Mouse (Mus musculus) midbrain, postnatal 0 days (tissue): Measurements from ENCODE around the gene Klhl11. TPM values are rescaled to one million over a fixed set of nuclear protein-coding genes. Genes with fewer than 3 reads are reported as not detected.

Experiments used
- ATAC-seq: fragments of 200-750 bp; cut with Nextera tagmentation; 2 replicates; pipeline ENCODE4 v1.8.0; 2017; ENCODE audit warnings: moderate number of reproducible peaks, mild to moderate bottlenecking, moderate TSS enrichment, moderate library complexity; ENCODE audit not compliant: low FRiP score
- DNase-seq: peaks from one replicate; pipeline ENCODE4 v3.0.0-alpha.2; 2015; ENCODE audit warnings: low spot score
- H3K27ac ChIP-seq: fragments of 300-500 bp; sonication (generic); 2 replicates; pipeline ENCODE4 v1.5.1; 2014; ENCODE audit warnings: low read depth, mild to moderate bottlenecking, low read length, mixed read lengths
- H3K27me3 ChIP-seq: fragments of 300-500 bp; sonication (generic); 2 replicates; pipeline ENCODE4 v1.6.1; 2014; ENCODE audit warnings: low read length, control low read depth, mixed read lengths; ENCODE audit not compliant: insufficient read depth
- H3K36me3 ChIP-seq: fragments of 300-500 bp; sonication (generic); 2 replicates; pipeline ENCODE4 v1.6.1; 2014; ENCODE audit warnings: low read length, control low read depth, mixed read lengths; ENCODE audit not compliant: insufficient read depth
- H3K4me1 ChIP-seq: fragments of 300-500 bp; sonication (generic); 2 replicates; pipeline ENCODE4 v1.6.1; 2014; ENCODE audit warnings: mild to moderate bottlenecking, control low read depth, antibody characterized with exemption, low read length, mixed read lengths; ENCODE audit not compliant: insufficient read depth
- H3K4me2 ChIP-seq: fragments of 300-500 bp; sonication (generic); 2 replicates; pipeline ENCODE4 v1.6.1; 2014; ENCODE audit warnings: low read depth, mild to moderate bottlenecking, low read length, mixed read lengths; ENCODE audit not compliant: poor library complexity, severe bottlenecking
- H3K4me3 ChIP-seq: fragments of 300-500 bp; sonication (generic); 2 replicates; pipeline ENCODE4 v1.5.1; 2014; ENCODE audit warnings: low read depth, mild to moderate bottlenecking, low read length, moderate library complexity
- H3K9ac ChIP-seq: fragments of 300-500 bp; sonication (generic); replicated peaks from 2 replicates; pipeline ENCODE4 v1.6.1; 2014; ENCODE audit warnings: mild to moderate bottlenecking, low read length, moderate library complexity, mixed read lengths; ENCODE audit not compliant: poor library complexity, severe bottlenecking
- H3K9me3 ChIP-seq: fragments of 300-500 bp; sonication (generic); 2 replicates; pipeline ENCODE4 v1.6.1; 2016; ENCODE audit warnings: low read length, control low read depth
- CTCF ChIP-seq: IDR thresholded peaks from 2 replicates; pipeline ENCODE4 v1.5.1; 2016; ENCODE audit warnings: antibody characterized with exemption, mild to moderate bottlenecking
- WGBS: fragments of 180-500 bp; shearing (Covaris S2); extraction: QIAGEN DNeasy Blood & Tissue Kit; methylation state at CpG from one replicate; pipeline ENCODE4 v1.1.7; 2014; 5-methylcytosine and 5-hydroxymethylcytosine counted together
- polyA plus RNA-seq: library from polyadenylated mRNA; unstranded; fragments of >200 nt; fragmentation: Nextera tagmentation; extraction: Ambion mirVana; gene quantifications from 2 replicates; pipeline ENCODE4 v1.2.1, GENCODE M21; 2015
- total RNA-seq: library from RNA; depleted of rRNA; stranded (reverse); fragments of >200 nt; gene quantifications from 2 replicates; pipeline ENCODE4 v1.2.3, GENCODE M21; 2014

The Klhl11 gene
- total and polyA plus RNA-seq, 2 experiments from 2014 or later = 10.3 to 57.4 TPM

DNA sequence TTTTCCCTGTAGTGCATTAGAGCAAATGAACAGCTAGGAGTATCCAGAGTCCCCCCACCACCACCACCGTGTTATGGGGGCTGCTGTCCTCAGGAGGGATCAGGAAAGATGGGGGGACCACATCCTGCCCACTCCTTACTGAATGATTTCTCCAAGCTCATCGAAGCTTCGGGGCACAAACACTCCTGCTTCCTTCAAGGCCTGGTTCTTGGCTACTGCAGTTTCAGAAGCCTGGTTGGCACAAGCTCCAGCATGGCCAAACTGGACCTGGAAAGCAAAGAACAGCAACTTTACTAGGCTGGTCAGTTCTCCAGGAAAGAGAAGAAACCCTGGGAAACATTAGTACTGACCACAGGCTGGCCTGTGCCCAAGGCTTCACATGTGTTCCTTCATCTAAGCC, 11.9 kb upstream of the Klhl11 start:
- Histone ChIP-seq H3K27me3 (no peaks in the 10 kb centered on the region), H3K36me3 (peaks cover 57% of the 10 kb centered on the region), H3K9me3 (no peaks in the 10 kb centered on the region), H3K9ac (no peak overlapping the region), H3K4me2 (no peak overlapping the region), H3K4me1 (no peaks in the 10 kb centered on the region), H3K27ac (no peak overlapping the region), H3K4me3 (no peak overlapping the region)
- DNase-seq (no peak), ATAC-seq (no peak)
- 98% methylated on average over 3 of the region's 3 CpGs for WGBS
- no peak for TF ChIP-seq CTCF

DNA sequence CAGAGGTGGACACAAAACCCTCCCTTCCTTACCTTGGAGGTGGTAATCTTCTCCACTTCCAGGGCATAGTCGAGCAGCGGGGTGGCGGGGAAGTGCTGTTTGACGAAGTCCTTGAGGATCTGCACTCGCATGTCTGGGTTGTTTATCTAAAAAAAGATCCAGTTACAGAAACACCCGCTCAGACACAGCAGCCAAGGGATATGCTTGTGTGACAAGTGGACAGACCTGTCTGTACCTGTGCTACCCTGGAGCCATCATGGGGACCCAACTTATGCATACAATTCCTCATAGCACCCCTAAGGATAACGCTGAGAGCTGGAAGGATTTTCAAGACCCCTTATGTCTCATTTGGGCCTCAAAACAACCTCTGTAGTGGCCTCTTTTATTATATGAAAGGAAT, 6.6 kb upstream of the Klhl11 start:
- Histone ChIP-seq H3K4me1 (no peaks in the 10 kb centered on the region), H3K9me3 (no peaks in the 10 kb centered on the region), H3K4me2 (no peak overlapping the region), H3K36me3 (peaks cover 62% of the 10 kb centered on the region), H3K9ac (no peak overlapping the region), H3K27me3 (no peaks in the 10 kb centered on the region), H3K4me3 (no peak overlapping the region), H3K27ac (no peak overlapping the region)
- no peak for ATAC-seq
- no peak for TF ChIP-seq CTCF
- DNase-seq = no peak
- 94% methylated on average over 7 of the region's 7 CpGs for WGBS

DNA sequence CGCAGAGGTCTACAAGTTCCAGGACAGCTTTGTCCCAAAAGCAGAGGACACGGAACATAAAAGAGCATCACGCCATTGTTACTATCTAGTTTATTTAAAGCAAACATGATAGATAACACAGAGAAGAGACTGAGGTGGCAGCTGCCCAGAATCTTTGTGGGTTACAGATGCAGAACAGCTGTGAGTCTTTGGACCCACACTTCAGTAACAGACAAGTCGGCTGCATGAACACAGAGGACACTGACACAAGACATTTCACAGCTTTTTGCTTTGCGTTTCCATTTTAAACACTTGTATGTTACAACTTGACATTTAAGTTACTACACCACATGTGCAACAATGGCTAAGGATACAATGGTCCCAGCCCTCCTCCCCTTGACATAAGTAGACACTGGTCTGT, 3.7 kb upstream of the Klhl11 start:
- peaks cover 42% of the 10 kb centered on the region for H3K36me3 ChIP-seq
- no peak overlapping the region for H3K27ac ChIP-seq
- no peaks in the 10 kb centered on the region for H3K27me3 ChIP-seq
- no peak for DNase-seq
- TF ChIP-seq CTCF = no peak
- H3K4me2 ChIP-seq = no peak overlapping the region
- no peaks in the 10 kb centered on the region for H3K4me1 ChIP-seq
- no peak overlapping the region for H3K9ac ChIP-seq
- no peak for ATAC-seq
- H3K9me3 ChIP-seq = no peaks in the 10 kb centered on the region
- H3K4me3 ChIP-seq = no peak overlapping the region
- WGBS = 99% methylated on average over 5 of the region's 5 CpGs

DNA sequence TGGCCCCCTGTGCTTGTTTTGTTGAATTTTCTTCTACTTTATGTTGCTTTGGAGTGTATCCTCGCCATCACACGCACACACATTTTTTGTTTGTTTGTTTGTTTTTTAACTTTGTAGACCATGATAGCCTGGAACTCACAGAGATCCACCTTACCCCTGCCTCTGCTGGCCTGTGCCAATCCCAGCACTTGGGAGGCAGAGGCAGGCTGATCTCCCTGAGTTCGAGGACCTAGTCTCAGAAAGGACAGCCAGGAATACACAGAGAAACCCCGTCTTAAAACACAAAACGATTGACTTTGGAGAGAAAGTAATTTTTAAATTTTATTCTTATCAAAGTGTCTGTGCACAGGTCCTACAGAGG, 374 bp upstream of the Klhl11 start:
- WGBS = 36% methylated on average over 5 of the region's 5 CpGs
- no peak overlapping the region; the same call in 1 of the 2 replicates for H3K27ac ChIP-seq
- ATAC-seq = 0 out of 2 replicates have a peak, but pooled peaks have one; percentile 24

DNA sequence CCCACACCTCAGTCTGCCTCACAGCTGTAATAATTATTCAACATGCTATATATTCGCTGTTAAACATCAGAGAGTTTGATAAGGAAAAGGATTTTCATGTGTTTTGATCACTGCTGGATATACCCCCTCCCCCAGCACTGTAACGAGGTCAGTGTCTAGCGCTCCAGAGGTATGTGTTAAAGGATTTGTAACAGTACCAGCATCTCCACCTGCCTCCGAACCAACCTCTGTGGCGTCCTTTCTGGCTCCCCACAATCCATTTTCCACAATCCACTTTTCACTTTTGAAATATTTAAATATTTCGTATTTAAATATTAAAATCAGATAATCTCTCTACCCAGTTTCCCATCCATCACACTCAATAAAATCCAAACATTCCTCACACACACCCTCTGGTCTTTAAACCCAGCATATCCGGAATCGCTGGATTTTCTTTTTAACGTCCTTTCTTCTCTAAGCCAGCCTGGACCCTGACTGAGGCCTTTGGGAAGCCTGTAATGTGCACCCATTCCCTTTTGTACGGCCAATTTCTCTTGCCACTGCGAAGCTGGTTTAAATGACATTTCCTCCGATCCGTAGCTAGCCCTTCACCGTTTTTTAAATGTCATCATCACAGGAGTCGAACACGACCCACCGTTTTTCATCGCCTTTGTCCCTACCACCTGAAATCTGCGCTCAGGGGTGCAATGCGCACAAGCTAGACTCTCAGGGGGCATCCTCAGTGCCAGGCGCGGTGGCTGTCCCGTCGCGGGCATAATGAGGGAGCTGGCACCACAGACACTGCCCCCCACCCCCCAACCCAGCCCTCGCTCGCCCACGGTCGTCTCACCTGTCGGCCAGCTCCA, 967 bp downstream of the Klhl11 start:
- 2% methylated on average over 30 of the region's 30 CpGs for WGBS
- H3K4me1 ChIP-seq = peaks cover 10% of the 10 kb centered on the region
- 0 out of 2 replicates have a peak, but pooled peaks cover 4% of the 10 kb centered on the region for H3K36me3 ChIP-seq

More for the DNA sequence above, 374 bp upstream of the Klhl11 start:
- Histone ChIP-seq H3K9me3 (no peaks in the 10 kb centered on the region), H3K27me3 (no peaks in the 10 kb centered on the region), H3K4me2 (peak overlapping the region; percentile 28; the same call in 1 of the 2 replicates), H3K9ac (no peak overlapping the region), H3K4me1 (peaks cover 10% of the 10 kb centered on the region), H3K36me3 (peaks cover 12% of the 10 kb centered on the region), H3K4me3 (peak overlapping the region; percentile 92)
- DNase-seq = no peak
- no peak for TF ChIP-seq CTCF

DNA sequence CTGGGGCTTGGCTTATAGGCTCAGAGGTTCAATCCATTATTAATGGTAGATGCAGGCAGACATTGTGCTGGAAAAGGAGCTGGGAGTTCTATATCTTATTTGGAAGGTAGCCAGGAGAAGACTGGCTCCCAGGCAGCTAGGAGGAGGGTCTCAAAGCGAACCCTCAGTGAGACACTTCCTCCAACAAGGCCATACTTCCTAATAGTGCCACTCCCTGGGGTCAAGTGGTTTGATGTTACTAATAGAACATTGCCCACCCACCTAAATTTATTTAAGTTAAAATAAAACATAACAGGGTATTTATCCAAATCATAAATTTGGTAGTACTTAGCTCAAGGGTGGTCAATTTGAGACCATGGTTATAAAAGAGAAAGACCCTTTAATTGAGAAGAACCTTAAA, 6.7 kb downstream of the Klhl11 start:
- H3K4me3 ChIP-seq = no peak overlapping the region
- H3K9me3 ChIP-seq = no peaks in the 10 kb centered on the region
- H3K4me1 ChIP-seq = peaks cover 10% of the 10 kb centered on the region
- TF ChIP-seq CTCF = no peak
- peaks cover 20% of the 10 kb centered on the region; the same call in 1 of the 2 replicates for H3K36me3 ChIP-seq
- no peak for ATAC-seq
- no peak overlapping the region for H3K9ac ChIP-seq
- WGBS = 89% methylated on average over 1 of the region's 1 CpGs
- no peak for DNase-seq
- H3K27ac ChIP-seq = no peak overlapping the region
- H3K27me3 ChIP-seq = no peaks in the 10 kb centered on the region
- H3K4me2 ChIP-seq = no peak overlapping the region

More for the DNA sequence above, 967 bp downstream of the Klhl11 start:
- Histone ChIP-seq H3K9ac (peak overlapping the region; percentile 96), H3K9me3 (no peaks in the 10 kb centered on the region), H3K4me3 (peak overlapping the region; percentile 92), H3K27ac (peak overlapping the region; percentile 93), H3K27me3 (no peaks in the 10 kb centered on the region), H3K4me2 (peak overlapping the region; percentile 78)
- peak; percentile 15 for DNase-seq
- peak; percentile 21; the same call in 1 of the 2 replicates for ATAC-seq
- 0 out of 2 replicates have a peak, but pooled peaks have one; percentile 5 for TF ChIP-seq CTCF
